Mouse (Mus musculus): ENCODE measurements around the gene Rex1bd. TPM values are rescaled to one million over a fixed set of nuclear protein-coding genes. Genes with fewer than 3 reads are reported as not detected.

The Rex1bd gene
- total RNA-seq, 2 experiments from 2014 or later: 2.9 to 5.2 TPM

DNA sequence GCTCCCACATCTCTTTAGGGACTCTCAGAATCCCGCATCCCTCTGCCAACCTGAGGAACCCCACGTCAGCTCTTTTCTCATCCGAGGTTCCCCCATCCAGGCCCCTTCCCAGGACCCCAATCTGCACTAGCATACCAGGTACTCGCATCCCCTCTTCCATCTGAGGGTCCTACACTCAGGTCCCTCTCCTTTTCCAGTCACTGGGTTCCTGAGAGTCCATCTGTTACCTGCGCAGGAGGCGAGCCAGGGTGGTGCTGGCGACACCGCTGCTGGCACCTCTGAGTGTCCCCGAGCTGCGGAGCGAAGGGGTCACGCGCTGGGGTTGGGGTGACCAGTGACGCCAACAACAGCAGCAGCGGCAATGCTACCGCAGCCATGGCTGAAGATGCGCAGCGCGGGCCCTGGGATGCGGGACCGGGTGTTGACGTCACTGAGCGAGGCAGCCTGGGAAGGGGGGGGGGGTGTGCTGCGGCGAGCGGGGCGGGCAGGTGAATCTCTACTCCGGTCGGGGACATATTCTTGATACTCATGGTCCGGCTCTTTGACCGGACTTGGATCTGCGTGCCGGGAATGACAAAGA is 19.5 kb downstream of the Rex1bd start, which contains the start of gene Tmem59l:
Tmem59l (minus strand) TSS at position 418 of the 580 bp plus-strand sequence.
- no peak for ATAC-seq (replicated peaks; ENCODE audit: low FRiP score, poor library complexity, severe bottlenecking)

DNA sequence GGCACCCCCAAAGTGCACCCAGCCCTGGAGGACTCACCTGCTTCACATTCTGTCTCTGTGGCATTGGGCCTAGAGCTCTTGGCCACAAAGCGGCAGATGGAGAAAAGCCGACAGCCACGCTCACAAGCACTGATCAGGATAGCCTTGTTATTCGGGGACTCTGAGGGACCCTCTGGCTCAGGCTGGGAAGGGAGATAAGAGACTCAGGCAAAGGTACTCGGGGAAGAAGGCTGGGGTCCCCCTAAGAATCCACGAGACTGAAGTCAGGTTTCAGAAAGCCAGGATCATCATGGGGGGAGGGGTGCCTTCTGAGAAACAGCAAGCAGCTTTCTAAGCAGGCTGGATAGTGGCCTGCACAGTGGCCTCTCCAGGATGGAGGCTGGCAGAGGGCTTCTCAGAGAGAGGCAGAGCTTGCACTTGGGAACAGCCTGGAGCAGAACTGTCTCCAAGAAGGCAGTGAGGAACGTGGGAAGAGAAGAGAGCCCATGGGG is 20.3 kb downstream of the Rex1bd start:
- ATAC-seq (replicated peaks; ENCODE audit: low FRiP score, poor library complexity, severe bottlenecking): no peak

DNA sequence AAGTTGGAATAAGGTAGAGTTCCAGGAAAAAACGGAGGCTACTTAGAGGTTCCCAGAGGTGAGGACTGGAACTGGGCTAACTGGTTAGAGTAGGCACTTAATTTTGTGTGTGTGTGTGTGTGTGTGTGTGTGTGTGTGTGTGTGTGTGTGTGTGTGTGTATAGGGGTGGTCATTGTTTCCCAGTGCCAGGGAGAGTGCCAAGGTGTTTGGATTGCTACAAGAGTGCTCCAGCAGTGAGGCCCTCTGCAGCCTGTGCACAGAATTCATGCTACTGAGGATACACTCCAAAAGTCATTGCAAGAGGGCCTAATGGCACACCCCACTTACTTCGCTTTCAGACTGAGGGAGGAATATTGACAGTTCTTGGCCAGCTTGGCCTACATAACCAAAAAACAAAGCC is 23.6 kb downstream of the Rex1bd start:
- no peak for ATAC-seq (replicated peaks; ENCODE audit: low FRiP score, poor library complexity, severe bottlenecking)

DNA sequence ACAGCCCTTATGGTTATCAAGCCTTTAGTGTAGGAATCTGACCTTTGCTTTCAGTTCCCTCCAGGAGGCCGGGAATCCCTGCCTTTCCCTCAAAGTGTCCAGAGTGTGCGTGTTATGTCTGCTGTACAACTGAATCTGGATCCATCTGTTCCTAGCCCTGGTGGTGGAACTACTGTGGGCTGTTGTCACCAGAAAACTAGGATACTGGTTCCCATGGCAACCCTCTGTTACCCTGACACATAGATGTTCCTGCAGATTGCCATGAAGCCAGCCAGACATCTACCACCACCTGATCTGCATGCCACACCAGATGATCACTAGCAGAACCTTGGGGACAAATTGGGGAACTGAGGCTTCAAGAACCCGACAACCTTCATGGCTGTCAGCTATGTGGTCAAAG is 24.6 kb downstream of the Rex1bd start:
- no peak for ATAC-seq (replicated peaks; ENCODE audit: low FRiP score, poor library complexity, severe bottlenecking)

DNA sequence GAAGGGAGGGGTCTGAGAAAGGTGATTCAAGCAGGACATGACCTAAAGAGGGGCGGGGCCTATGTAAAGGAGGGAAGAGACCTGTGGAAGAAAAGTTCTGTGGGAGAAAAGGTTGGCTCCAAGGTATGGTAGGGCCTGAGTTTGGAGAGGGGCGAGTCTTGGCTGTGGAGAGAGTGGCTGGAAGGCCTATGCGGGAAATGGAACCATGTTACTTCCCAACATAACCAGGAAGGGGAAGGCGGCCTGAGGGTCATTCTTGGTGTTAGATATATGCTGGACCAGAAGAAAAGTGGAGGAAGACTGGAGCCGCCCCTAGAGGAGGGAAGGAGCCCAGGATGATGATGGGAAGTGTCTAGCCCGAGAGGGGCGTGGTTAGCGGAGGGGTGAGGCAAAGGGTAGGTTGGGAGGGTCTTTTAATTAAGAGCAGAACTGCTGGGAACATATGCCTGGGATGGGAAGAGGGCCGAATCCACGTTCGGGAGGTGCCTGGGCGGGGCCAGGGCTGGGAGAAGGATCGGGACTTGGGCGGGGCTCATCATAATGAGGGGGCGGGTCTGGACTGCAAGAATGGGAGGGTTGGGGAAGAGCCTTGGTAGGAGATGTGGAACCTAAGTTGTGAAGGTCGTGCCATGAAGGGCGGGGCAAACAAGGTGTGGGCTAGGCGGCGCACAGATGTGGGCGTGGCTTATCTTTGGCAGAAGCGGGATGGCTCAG is 29.1 kb downstream of the Rex1bd start:
- ATAC-seq (replicated peaks; ENCODE audit: low FRiP score, poor library complexity, severe bottlenecking): peak; percentile 18

DNA sequence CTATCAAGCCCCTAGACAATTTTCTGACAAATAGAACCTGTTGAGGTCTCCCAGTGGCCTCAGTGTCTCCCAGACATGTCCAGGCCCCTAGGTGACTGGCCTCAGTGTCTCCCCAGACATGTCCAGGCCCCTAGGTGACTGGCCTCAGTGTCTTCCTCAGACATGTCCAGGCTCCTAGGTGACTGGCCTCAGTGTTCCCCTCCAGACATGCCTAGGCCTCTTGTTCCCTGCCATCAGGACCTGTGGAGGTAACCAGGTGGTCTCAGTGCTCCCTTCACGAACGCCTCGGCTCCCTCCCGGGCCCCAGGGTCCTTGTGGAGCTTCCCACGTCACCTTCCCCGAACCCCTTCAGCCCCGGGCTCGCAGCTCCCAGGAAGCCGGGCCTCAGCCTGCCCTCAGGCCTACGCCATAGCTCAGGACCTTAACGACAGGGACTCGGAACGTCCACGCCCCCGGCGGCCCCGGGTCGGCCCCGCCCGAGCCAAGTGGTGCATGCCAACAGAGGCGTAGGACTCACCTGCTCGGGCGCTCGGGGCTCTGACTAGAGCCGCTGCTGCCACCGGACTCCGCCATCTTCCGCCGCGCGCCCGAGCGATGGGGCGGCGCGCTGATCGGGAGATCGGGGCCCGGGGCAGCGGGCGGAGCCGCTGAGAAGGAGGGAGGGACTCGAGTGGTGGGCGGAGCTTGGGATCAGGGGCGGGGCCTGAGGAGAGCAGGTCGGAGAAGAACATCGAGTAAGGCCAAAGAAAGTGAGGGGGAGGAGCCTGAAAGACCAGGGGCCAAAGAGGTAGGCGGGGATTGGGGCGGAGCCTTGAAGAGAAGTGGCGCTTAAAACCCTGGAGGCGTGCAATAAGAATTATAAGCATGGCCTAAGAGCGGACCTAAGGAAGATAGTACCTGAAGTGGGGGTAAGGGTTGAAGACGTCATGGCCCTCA is 30.0 kb downstream of the Rex1bd start, which contains the start of gene Klhl26:
Klhl26 (minus strand) TSS at position 636 of the 936 bp plus-strand sequence.
- peak; percentile 90 for ATAC-seq (replicated peaks; ENCODE audit: low FRiP score, poor library complexity, severe bottlenecking)

DNA sequence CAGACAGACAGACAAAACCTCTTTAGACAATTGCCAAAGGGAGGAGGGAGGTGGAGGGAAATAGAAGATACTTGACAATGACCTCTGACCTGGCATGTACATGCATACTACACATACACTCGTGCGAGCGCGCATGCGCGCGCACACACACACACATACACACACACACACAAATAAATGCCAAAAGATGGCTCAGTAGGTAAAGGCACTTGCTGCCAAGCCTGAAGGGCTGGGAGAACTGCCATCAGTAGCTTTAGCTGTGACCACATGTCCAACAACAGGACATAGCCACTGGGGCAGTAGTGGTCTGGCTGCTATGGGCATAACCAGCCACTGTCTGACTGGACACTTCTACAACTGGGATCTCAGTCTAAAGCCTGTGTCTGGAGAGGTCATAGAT is 34.7 kb downstream of the Rex1bd start:
- no peak for ATAC-seq (replicated peaks; ENCODE audit: low FRiP score, poor library complexity, severe bottlenecking)

DNA sequence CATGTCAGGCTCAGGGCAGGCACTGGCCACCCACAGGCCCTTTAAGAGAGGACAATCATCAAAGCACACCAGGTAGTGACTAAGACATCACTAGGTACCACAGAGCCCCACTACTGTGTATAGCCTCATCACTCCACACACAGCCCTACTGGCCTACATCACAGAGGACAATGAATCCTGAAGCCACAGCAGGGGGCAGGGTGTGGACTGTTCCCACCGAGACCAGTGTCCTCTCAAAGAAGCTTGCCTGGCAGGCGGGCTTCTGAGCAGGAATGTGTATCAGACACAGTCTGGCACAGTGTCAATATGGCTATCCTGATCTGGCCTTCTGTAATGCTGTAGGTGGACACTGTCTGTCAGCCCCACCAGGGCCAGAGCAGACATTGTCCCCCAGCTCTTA is 36.6 kb downstream of the Rex1bd start:
- ATAC-seq (replicated peaks; ENCODE audit: low FRiP score, poor library complexity, severe bottlenecking): no peak

DNA sequence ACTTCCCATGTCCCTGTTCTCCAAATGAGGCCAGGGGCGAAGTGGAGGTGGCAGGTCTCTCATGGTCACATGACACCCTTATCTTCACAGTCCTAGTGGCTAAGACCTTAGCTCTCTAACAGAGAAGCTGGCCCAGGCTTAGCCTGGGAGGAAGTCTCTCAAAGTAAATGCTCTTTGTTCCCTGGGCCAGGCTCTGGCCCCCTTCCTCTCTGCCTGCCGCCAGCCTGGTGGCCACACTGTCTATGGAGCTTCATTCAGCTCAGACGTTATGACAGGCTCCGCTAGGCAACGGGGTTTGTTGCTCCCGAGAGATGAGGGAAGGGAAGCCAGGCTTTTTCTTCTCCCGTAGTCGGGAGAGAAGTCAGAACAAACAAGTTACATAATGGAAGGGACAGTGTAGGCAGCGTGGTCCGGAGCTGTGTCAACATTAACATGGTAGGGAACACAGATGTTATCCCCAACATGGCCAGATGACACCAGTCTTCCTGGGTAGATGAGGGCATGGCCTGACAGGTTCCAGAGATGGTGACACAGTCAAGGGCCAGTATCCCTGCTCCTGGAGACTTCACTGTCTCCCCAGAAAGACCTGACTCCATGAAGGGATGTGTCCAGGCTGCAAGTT is 37.1 kb downstream of the Rex1bd start:
- ATAC-seq (replicated peaks; ENCODE audit: low FRiP score, poor library complexity, severe bottlenecking): no peak

DNA sequence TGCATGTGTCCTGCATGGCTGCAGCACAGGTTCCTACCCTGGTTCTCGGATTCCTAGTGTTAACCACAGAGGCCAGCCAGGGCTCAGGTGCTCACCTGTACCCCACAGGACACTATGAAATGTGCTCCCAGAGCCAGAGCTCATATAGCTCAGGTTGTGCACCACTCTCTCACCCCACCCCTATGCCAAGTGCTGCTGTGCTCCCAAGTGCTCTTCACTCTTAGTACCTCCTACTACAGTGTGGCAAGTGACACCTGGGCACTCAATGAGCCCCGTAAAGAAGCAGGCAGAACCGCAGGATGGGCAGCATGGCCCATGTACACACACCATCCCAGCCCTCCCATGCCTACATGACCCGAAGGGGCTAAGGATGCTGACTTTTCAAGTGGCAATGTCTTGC is 37.8 kb downstream of the Rex1bd start:
- no peak for ATAC-seq (replicated peaks; ENCODE audit: low FRiP score, poor library complexity, severe bottlenecking)

DNA sequence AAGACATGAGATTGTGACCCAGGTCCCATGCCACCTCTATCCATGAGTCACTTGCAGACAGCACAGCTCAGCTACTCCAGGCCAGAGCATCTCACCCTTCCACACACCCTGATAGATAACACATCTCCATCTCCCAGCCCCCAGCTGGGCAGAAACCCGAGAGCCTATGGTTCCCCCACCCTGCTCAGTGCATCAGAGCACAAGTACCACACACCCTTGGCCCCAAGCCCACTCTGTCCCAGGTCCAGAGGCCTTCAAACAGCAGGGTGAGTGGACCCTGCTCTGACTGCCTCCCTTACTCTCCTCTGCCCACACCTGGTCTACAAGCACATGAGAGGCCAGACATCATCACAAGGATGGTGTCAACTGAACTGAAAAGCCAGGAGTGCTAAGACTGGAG is 38.6 kb downstream of the Rex1bd start:
- ATAC-seq (replicated peaks; ENCODE audit: low FRiP score, poor library complexity, severe bottlenecking): no peak

DNA sequence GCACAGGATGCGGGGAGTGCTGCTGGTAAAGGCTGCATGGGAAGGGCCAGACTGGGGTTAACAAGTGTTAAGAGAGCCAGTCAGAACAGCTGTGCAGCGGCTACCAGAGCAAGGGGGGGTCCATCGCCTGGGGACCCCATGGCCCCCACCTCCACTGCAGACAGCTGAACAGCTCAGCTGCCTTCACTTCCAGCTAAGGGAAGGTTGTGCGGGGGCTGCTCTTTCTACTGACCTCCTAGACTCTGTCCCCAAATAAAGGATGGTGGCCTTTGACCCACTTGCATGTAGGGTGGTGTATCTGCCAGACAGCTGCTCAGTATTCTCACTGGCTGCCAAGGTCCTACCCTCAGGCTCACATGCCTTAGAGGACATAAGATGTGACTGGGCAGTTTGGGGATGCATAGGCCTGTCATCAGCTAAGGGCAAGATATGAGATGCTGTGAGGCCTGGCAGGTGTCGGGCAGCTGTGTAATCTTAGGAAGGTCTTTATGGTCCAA is 39.3 kb downstream of the Rex1bd start:
- ATAC-seq (replicated peaks; ENCODE audit: low FRiP score, poor library complexity, severe bottlenecking): no peak

DNA sequence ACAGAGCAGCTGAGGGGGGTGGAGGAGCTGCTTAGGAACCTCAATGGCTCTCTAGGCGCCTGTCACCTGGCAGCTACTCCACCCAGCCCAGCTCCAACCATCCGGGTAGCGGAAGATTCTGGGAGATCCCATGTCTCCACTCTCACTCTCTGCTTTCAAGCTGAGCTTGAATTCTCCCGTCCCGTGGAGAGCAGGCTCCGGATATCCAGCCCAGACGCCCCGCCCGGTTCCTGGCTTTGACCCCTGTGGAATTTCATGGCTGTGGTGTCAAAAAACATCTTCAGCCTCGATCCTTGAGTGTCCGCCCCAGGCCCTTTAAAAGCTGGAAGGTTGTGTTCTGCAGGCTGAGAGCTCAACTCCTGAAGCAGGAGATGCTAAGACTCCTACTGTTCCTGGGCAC is 39.8 kb downstream of the Rex1bd start:
- ATAC-seq (replicated peaks; ENCODE audit: low FRiP score, poor library complexity, severe bottlenecking): no peak

DNA sequence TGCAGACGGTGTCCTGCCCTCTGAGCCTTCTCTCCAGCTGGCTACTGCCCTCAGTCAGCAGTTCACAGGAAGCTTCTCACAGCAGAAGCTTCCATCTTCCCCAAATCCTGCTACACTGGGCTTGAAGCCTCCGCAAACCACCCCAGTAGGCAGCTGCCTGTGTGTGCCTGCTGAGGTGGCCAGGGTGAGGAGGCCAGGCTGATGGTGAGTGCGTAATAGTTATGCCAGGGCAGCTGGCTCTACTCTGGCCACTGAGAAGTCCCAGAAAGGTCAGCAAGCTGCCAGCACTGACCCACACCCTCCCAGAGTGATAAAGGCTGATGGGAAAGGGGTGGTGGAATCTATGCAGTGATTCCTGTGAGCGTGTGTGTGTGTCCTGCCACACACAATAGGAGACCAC is 40.2 kb downstream of the Rex1bd start:
- ATAC-seq (replicated peaks; ENCODE audit: low FRiP score, poor library complexity, severe bottlenecking): no peak

DNA sequence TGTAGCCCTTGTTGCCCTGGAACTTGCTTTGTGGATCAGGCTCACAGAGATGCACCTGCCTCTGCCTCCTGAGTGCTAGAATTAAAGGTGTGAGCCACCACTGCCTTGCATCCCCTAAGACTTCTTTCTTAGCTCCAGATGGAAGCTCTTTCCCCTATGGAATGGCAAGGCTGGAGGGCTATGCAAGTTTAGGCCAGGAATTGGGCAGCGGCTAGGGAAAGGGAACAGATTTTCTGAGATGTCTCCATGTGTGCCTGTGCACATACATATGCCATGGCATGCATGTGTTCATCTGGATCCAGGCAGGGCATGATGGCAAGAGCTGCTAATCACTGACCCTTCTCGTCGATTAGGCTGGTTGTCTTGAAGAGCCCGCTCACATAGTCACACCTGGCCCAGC is 40.9 kb downstream of the Rex1bd start:
- no peak for ATAC-seq (replicated peaks; ENCODE audit: low FRiP score, poor library complexity, severe bottlenecking)

DNA sequence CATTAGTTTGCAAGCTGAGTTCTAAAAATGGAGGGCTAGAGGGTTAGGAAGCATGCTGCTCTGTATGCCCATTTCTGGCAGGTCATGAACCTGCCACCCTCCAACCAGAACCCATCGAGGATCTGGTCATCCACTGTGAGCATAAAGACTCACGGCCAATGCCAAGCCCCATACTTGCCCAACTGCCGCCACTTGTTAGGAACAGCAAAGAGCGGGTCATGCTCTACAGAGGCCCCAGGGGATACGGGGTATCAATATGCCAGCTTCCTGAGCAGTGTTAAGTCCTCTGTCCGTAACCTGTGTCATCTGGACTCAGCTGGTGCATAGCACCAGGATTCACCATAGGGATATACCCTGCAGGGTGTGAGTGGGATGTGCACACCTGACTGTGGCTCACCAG is 42.4 kb downstream of the Rex1bd start:
- no peak for ATAC-seq (replicated peaks; ENCODE audit: low FRiP score, poor library complexity, severe bottlenecking)

DNA sequence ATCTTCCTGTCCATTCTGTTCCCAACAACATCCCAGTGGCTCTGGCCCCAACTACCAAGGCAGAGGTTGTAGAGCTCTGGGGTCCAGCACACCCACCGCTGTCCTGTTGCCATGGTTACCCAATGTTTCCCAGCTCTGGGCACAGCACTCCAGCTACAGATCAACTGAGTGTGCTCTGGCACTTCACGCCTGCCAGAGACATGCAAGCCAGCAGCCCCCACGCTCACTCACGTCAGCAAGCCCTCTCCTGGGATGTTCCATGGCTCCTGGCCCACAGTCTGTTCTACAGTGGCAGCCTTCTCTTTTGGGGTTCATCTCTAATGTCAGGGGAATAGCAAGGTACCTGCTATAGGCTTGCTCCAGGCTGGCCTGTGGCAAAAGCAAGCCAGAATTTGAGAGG is 43.2 kb downstream of the Rex1bd start:
- ATAC-seq (replicated peaks; ENCODE audit: low FRiP score, poor library complexity, severe bottlenecking): no peak

DNA sequence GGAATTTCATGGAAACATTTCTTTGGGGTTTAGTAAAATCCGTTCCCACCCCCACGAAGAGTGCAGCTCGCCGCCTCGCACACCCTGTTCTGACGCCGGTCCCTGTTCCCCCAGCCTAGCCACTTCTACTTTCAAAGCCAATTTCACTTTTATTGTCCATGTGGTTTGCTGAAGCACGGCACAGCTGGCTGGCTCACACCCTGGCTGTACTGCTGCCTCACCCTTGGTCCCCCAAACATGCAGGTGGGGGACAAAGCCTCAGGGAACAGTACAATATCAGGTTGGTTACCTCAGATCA is 44.1 kb downstream of the Rex1bd start:
- ATAC-seq (replicated peaks; ENCODE audit: low FRiP score, poor library complexity, severe bottlenecking): no peak

DNA sequence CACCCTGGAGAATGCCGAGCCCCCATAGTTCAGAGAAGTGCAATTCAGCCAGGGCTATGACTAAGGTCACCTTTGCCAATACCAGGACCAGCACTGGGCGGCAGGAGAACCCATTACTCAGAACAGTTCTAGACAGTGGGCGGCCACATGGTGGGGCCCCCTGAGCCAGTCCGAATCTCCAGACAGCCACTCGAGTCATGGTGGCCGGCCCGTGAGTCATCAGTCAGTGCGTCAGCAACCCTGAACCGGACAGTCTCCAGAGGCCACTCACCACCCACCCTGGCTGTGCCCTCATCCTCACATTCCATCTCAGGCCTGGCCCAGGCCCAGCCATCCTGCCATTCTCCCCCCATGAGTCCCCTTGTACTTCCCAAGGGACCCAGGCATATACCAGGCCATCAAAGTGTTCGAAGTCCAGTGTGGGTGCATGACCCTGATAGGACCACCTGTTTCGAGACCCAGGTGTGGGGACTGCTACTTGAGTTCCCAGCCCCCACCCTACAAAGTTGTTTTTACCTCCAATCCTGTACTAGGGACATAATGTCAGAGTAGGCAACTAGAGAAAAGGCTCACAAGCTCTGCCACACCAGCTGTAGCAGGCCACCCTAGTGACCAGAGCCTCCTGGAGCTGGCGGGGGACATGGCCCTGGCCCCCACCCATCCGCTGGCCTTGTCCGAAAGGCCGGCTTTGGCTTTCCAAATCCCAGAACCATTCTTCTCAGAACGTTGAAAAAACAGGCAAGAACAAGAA is 44.6 kb downstream of the Rex1bd start:
- ATAC-seq (replicated peaks; ENCODE audit: low FRiP score, poor library complexity, severe bottlenecking): no peak

Data from erythroblast, adult 5-6 weeks (primary cell).